Mouse (Mus musculus) monocyte, adult 5-6 weeks (primary cell): ENCODE measurements around the gene Prr12. TPM values are rescaled to one million over a fixed set of nuclear protein-coding genes. Genes with fewer than 3 reads are reported as not detected.
A peak's percentile ranks its signal among the peaks of the same experiment; 100 is the strongest.

Experiments used
- ATAC-seq: fragments of 153-309, 156-312 bp; replicated peaks from 2 replicates; pipeline ENCODE4 v1.8.0; 2017; ENCODE audit warnings: mild to moderate bottlenecking; ENCODE audit not compliant: low TSS enrichment, insufficient number of reproducible peaks, severe bottlenecking, poor library complexity, low FRiP score
- total RNA-seq: library from RNA; stranded (forward); fragments of 200-1000, 200-491, 200-594 nt; gene quantifications from 3 replicates; pipeline ENCODE4 v1.2.3, GENCODE M21; 2017

Gene Prr12
- total RNA-seq, 1 experiment from 2014 or later: 2.0 TPM

DNA sequence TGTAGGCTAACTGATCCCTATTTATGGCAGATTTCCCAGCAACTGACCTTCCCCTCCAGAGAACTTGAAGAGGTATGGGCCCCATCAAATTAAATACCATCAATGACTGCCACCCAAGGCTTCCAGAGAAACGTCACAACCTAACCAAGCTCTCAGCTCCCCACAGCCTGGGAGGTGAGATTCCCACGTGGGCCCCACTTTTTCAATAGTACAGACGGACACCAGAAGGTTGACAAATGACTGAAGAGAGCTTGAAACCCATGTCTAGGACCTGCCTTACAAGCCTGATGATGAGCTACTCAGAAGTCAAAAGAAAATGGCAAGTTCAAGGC lies 67.9 kb downstream of the Prr12 start:
- ATAC-seq: no peak

DNA sequence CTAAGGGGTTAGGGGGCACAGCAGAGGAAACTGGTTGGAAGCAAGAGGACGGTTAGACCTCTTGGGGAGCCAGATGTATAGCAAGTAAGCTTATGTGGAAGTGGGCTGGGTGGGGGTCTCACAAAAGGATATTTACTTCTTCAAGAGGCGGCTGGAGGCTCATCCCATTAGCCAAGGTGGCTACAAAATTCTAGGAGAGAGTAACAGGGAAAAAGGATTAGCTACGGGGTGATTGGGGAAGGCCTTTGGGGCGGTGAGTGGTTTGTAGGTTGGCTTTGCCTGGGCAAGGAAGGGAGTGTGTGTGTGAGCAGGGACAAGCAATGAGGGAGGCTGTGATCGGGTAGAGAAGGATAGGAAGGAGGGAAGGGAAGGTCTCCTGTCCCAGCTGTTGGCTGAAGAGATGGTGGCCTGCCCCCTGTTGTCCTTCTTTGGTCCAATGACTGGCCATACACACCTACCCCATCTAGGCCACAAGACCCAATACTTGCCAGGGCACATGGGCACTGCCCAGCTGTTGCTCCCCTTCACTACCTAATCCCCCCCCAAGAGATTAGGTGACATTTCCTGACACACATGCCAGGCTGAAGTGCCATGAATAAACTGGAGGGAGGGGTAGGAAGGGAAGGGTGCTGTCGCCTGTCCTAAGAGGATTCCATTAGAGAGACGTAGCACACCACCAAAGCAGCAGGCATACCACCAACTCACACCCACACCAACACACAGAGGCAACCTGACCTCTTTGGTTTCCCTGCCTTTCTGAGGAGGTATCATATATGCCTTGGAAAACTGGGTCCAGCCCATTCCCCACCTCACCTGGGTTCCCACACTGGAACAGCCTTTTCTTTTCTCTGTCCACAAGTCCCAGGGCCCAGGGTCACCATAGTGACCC lies 68.5 kb downstream of the Prr12 start:
- no peak for ATAC-seq

DNA sequence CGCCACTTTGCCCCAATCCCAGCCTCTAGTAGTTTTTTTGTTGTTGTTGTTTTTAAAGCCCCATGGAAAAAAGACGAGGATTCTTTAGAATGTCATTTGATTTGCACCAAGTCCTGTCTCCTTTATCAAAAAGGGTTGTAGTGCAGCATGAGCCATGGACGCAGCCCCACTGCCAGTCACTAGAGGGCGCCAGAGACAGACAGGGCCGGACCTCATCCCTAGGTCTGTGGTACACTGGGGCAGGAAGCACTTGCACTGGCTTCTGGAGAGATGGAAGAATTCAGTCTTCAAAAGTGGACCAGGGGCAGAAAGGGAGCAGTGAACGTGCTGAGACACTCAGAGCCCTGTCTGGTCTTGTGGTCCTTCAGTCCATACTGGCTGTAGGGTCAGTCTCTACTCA lies 69.6 kb downstream of the Prr12 start:
- 0 out of 2 replicates have a peak, but pooled peaks have one; percentile 40 for ATAC-seq

DNA sequence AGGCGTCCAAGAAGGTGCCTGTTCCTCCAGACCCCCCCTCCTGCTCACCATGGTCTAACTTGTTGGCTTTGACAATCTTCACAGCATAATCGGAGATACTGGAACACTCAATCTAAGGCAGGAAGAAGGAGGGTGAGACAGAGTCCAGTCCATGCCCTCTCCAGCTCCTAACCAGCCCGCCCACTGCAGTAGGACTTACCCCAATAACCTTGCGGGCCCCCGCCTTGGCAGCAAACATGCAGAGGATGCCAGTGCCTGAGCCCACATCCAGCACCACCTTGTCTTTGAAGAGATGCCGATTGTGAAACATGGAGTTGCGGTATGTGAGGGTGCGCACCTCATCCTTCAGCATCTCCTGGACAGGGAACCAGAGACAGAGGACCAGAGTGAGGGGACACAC lies 71.1 kb downstream of the Prr12 start:
- no peak for ATAC-seq

DNA sequence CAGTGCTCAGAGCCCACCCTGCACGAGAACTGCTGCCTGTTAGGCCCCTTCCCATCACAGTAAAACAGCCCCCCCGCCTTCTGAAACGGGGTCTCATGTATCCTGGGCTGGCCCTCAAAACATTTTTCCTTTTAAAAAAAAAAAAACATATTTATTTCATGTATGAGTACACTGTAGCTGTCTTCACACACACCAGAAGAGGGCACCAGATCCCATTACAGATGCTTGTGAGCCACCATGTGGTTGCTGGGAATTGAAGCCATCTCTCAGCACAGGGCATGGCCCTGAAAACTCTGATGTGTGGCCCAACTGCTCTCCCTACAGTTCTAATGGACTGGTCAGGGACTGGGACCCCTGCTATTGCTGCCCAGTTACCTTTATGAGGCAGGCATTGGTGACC lies 74.4 kb downstream of the Prr12 start:
- ATAC-seq: no peak

Other genes with a start within 250 kb of the Prr12 start
- 34.3 to 35.3 TPM (median 35.2 TPM) in 3 replicates for gene Nup62, start 236.8 kb downstream of the Prr12 start, total RNA-seq
- gene Il4i1, start 236.5 kb downstream of the Prr12 start, total RNA-seq: 1.1 to 5.2 TPM (median 3.7 TPM) in 3 replicates
- gene Atf5, start 236.2 kb downstream of the Prr12 start, total RNA-seq: 1.1 to 2.8 TPM (median 2.8 TPM) in 3 replicates
- gene Akt1s1, start 203.9 kb downstream of the Prr12 start, total RNA-seq: 11.6 to 33.0 TPM (median 13.0 TPM) in 3 replicates
- gene Tbc1d17, start 203.8 kb downstream of the Prr12 start, total RNA-seq: 33.8 to 69.8 TPM (median 57.7 TPM) in 3 replicates
- gene Pnkp, start 195.7 kb downstream of the Prr12 start, total RNA-seq: 68.9 to 89.5 TPM (median 71.5 TPM) in 3 replicates
- 7.2 to 11.9 TPM (median 7.4 TPM) in 3 replicates for gene Ptov1, start 183.1 kb downstream of the Prr12 start, total RNA-seq
- gene Med25, start 160.2 kb downstream of the Prr12 start, total RNA-seq: 8.2 to 15.1 TPM (median 8.9 TPM) in 3 replicates
- 10.8 to 19.1 TPM (median 16.1 TPM) in 3 replicates for gene Fuz, start 156.8 kb downstream of the Prr12 start, total RNA-seq
- 10.3 to 21.7 TPM (median 21.0 TPM) in 3 replicates for gene Ap2a1, start 123.4 kb downstream of the Prr12 start, total RNA-seq
- not detected in 3 replicates for gene Tsks, start 109.7 kb downstream of the Prr12 start, total RNA-seq
- gene Cpt1c, start 78.0 kb downstream of the Prr12 start, total RNA-seq: not detected in 3 replicates
- 57.2 to 80.2 TPM (median 58.1 TPM) in 3 replicates for gene Prmt1, start 66.3 kb downstream of the Prr12 start, total RNA-seq
- 83.1 to 122 TPM (median 104 TPM) in 3 replicates for gene Irf3, start 55.2 kb downstream of the Prr12 start, total RNA-seq
- gene Bcl2l12, start 54.2 kb downstream of the Prr12 start, total RNA-seq: 2.7 to 13.0 TPM (median 7.7 TPM) in 3 replicates
- 15.3 to 21.1 TPM (median 16.7 TPM) in 3 replicates for gene Scaf1, start 36.5 kb downstream of the Prr12 start, total RNA-seq
- 43.0 to 51.7 TPM (median 49.7 TPM) in 3 replicates for gene Rras, start 34.9 kb downstream of the Prr12 start, total RNA-seq
- 45.8 to 57.3 TPM (median 52.8 TPM) in 3 replicates for gene Nosip, start 9.5 kb upstream of the Prr12 start, total RNA-seq
- 1.5 to 12.8 TPM (median 3.7 TPM) in 3 replicates for gene Prrg2, start 9.8 kb upstream of the Prr12 start, total RNA-seq
- 6.2 to 20.1 TPM (median 15.3 TPM) in 3 replicates for gene Rcn3, start 39.3 kb upstream of the Prr12 start, total RNA-seq
- gene Fcgrt, start 51.0 kb upstream of the Prr12 start, total RNA-seq: 74.9 to 100 TPM (median 91.0 TPM) in 3 replicates
- 1,164 to 1,516 TPM (median 1,507 TPM) in 3 replicates for gene Rps11, start 71.6 kb upstream of the Prr12 start, total RNA-seq
- 2,771 to 4,251 TPM (median 4,236 TPM) in 3 replicates for gene Rpl13a, start 75.9 kb upstream of the Prr12 start, total RNA-seq
- gene Gm45713, start 83.3 kb upstream of the Prr12 start, total RNA-seq: 1.5 TPM in 1 of 3 replicates, not detected in the others
- 35.3 to 62.4 TPM (median 36.7 TPM) in 3 replicates for gene Flt3l, start 83.6 kb upstream of the Prr12 start, total RNA-seq
- gene Pih1d1, start 101.4 kb upstream of the Prr12 start, total RNA-seq: 23.4 to 37.8 TPM (median 26.8 TPM) in 3 replicates
- 28.6 to 46.8 TPM (median 34.2 TPM) in 3 replicates for gene Aldh16a1, start 101.7 kb upstream of the Prr12 start, total RNA-seq
- gene Slc17a7, start 111.1 kb upstream of the Prr12 start, total RNA-seq: not detected in 3 replicates
- gene Gfy, start 126.7 kb upstream of the Prr12 start, total RNA-seq: not detected in 3 replicates
- gene Pth2, start 128.1 kb upstream of the Prr12 start, total RNA-seq: not detected in 3 replicates
- 0.75 TPM in 1 of 3 replicates, not detected in the others for gene Ccdc155, start 152.0 kb upstream of the Prr12 start, total RNA-seq
- 4.7 to 8.7 TPM (median 6.1 TPM) in 3 replicates for gene Dkkl1, start 159.3 kb upstream of the Prr12 start, total RNA-seq
- 0.48 to 2.5 TPM (median 0.64 TPM) in 3 replicates for gene Tead2, start 162.9 kb upstream of the Prr12 start, total RNA-seq
- 112 to 185 TPM (median 125 TPM) in 3 replicates for gene Cd37, start 186.2 kb upstream of the Prr12 start, total RNA-seq
- gene Slc6a16, start 188.2 kb upstream of the Prr12 start, total RNA-seq: 0.64 TPM in 1 of 3 replicates, not detected in the others
- not detected in 3 replicates for gene Slc6a21, start 224.6 kb upstream of the Prr12 start, total RNA-seq